Mouse (Mus musculus): ENCODE results near the gene Ap3b1. TPM values are rescaled to one million over a fixed set of nuclear protein-coding genes. Genes with fewer than 3 reads are reported as not detected.
A peak's percentile ranks its signal among the peaks of the same experiment; 100 is the strongest.

The Ap3b1 gene
- polyA plus RNA-seq, 1 experiment, result 40.2 TPM

DNA sequence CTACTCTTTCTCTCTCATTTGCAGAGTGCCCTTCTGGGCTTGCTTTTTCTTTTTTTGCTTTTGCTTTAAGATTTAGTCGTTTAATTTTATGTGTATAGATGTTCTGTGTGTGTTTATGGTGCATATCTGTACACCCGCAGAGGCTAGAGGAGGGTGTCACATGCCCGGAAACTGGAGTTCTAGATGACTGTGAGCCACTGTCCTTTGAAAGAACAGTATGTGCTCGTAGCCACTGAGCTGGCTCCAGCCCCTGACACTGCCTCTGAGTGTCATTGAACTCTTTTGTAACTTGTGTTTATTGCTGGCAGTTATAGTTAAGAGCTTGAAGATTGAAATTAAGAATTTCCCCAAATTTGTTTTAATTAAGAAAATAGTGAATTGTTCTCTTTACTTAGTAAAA lies 82.4 kb downstream of the Ap3b1 start:
- Histone ChIP-seq H3K4me1 (ENCODE audit: control insufficient read depth, insufficient read depth, low read length) (no peaks in the 10 kb centered on the region), H3K27ac (ENCODE audit: insufficient read depth, low read length) (no peak overlapping the region), H3K4me3 (ENCODE audit: insufficient read depth, low read length) (no peak overlapping the region)
- TF ChIP-seq CTCF (IDR thresholded peaks at IDR 0.05; ENCODE audit: extremely low read depth, insufficient read depth, low read length) (no peak), POLR2A (IDR thresholded peaks at IDR 0.05; ENCODE audit: extremely low read depth, insufficient read depth, low read length) (no peak)

DNA sequence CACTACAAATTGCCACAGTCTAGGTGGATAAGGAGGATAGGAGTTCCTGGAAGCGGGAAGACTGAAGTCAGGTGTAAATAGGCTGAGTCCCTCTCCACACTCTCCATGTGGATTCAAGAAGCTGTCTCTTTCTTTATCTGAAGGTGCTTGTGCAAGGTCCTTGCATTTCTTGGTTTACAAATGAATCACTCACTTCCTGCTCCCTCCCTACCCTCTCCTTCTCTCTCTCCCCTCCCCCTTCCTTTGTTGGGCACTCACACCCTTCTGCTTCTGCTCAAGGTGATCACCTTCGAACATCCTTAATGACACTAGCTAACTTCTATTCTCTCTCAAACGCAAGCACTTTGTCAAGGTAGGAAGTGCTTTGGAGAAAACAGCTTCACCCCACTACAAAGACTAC lies 84.7 kb downstream of the Ap3b1 start:
- H3K4me1 ChIP-seq (ENCODE audit: control insufficient read depth, insufficient read depth, low read length), result no peaks in the 10 kb centered on the region
- TF ChIP-seq CTCF (IDR thresholded peaks at IDR 0.05; ENCODE audit: extremely low read depth, insufficient read depth, low read length) (no peak), POLR2A (IDR thresholded peaks at IDR 0.05; ENCODE audit: extremely low read depth, insufficient read depth, low read length) (no peak)
- no peak overlapping the region for H3K4me3 ChIP-seq (ENCODE audit: insufficient read depth, low read length)
- H3K27ac ChIP-seq (ENCODE audit: insufficient read depth, low read length), result no peak overlapping the region

DNA sequence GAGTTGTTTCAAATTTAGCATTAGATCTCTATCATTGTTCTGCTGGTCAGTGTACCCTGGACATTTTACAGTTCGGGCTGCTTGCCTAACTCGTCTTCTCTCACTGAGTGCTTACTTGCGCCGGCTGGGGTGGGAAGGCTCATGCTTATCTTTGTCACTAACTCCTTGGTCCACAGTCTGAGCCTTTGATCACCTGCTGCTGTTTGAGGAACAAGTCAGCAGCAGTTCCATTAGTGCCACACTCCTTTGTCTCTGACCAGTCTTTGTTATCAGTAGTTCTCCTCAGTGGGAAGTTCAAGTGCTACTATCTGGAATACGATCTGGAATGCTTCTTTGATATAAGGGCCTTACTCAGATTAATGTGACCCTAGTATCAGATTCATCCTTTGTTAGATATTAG lies 86.3 kb downstream of the Ap3b1 start:
- TF ChIP-seq CTCF (IDR thresholded peaks at IDR 0.05; ENCODE audit: extremely low read depth, insufficient read depth, low read length) (no peak), POLR2A (IDR thresholded peaks at IDR 0.05; ENCODE audit: extremely low read depth, insufficient read depth, low read length) (no peak)
- Histone ChIP-seq H3K4me3 (ENCODE audit: insufficient read depth, low read length) (no peak overlapping the region), H3K4me1 (ENCODE audit: control insufficient read depth, insufficient read depth, low read length) (no peaks in the 10 kb centered on the region), H3K27ac (ENCODE audit: insufficient read depth, low read length) (no peak overlapping the region)

DNA sequence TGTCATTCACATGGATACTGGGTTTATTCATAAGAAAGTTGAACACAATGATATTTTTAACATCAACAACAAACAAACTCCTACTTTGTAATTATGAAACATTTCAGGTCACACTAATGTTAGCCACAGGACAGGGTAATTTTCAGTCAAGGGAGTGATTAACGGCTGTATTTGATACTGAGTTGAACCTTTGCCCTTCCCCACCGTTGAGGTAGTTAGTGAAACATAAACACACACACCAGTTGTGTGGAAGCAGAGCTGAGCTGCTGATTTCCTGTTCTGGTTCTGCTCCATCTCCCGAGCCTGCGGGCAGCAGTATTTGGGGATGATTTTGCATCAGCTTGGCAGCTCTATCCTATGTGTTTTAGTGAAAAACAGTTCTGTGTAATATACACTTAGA lies 88.2 kb downstream of the Ap3b1 start:
- Histone ChIP-seq H3K4me1 (ENCODE audit: control insufficient read depth, insufficient read depth, low read length) (no peaks in the 10 kb centered on the region), H3K4me3 (ENCODE audit: insufficient read depth, low read length) (no peak overlapping the region), H3K27ac (ENCODE audit: insufficient read depth, low read length) (no peak overlapping the region)
- no peak for TF ChIP-seq POLR2A (IDR thresholded peaks at IDR 0.05; ENCODE audit: extremely low read depth, insufficient read depth, low read length)
- TF ChIP-seq CTCF (IDR thresholded peaks at IDR 0.05; ENCODE audit: extremely low read depth, insufficient read depth, low read length), result no peak

DNA sequence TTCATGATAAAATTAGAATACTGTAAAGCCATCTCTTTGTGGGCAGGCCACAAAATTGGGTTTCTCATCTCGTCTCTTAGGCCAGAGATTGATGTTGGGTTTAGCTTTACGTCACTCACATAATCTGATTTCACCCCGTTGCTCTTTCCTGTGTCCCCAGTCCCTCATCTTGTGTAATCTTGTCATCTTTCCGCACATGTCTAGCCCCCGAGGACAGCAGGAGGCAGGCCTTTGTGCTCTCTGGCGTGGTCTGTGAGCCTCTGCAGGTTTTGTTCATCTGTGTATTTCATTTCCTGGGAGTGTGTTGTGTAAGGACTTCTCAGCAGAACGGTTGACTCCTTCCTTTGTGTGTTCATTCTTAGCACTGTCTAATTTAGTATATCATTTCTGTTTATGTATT lies 90.8 kb downstream of the Ap3b1 start:
- Histone ChIP-seq H3K4me3 (ENCODE audit: insufficient read depth, low read length) (no peak overlapping the region), H3K27ac (ENCODE audit: insufficient read depth, low read length) (no peak overlapping the region), H3K4me1 (ENCODE audit: control insufficient read depth, insufficient read depth, low read length) (no peaks in the 10 kb centered on the region)
- TF ChIP-seq CTCF (IDR thresholded peaks at IDR 0.05; ENCODE audit: extremely low read depth, insufficient read depth, low read length) (no peak), POLR2A (IDR thresholded peaks at IDR 0.05; ENCODE audit: extremely low read depth, insufficient read depth, low read length) (no peak)

DNA sequence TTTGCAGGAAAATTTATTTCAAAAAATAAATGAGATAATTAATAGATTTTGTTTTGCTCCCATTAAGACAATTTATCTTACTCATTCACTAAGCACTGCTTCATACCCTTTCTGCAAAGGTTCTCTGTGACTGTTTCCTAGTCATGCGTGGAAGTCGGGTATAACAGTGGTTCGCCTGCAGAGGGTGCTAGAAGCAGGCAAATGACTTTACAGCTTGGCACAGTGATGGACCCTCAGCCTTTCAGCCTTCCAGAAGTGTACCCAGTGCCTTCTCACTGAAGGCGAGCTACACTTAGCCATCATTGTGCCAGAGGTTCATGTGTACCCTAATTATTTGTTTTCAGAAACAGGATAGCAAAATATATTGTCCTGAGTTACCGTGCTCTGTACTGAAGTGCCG lies 92.5 kb downstream of the Ap3b1 start:
- TF ChIP-seq POLR2A (IDR thresholded peaks at IDR 0.05; ENCODE audit: extremely low read depth, insufficient read depth, low read length), result no peak
- TF ChIP-seq CTCF (IDR thresholded peaks at IDR 0.05; ENCODE audit: extremely low read depth, insufficient read depth, low read length), result peak; percentile 91
- H3K4me3 ChIP-seq (ENCODE audit: insufficient read depth, low read length), result no peak overlapping the region
- H3K27ac ChIP-seq (ENCODE audit: insufficient read depth, low read length), result no peak overlapping the region
- no peaks in the 10 kb centered on the region for H3K4me1 ChIP-seq (ENCODE audit: control insufficient read depth, insufficient read depth, low read length)

DNA sequence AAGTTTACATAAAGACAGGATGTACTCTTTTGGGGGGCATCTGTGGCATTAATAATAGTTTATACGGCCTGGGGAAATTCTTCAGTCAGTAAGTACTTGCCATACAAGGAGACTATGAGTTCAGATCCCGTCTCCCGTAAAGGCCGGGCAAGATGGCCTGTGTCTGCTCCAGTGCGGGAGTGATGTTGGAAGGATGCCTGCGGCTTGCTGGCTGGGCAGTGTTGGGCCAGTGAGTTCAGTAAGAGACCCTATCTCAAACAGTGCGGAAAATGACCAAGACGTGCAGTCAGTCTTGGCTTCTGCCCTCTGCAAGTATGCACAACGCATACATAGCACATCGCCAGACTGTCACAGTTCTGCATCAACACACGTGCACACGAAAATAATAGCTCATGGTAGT lies 95.4 kb downstream of the Ap3b1 start:
- Histone ChIP-seq H3K4me3 (ENCODE audit: insufficient read depth, low read length) (no peak overlapping the region), H3K4me1 (ENCODE audit: control insufficient read depth, insufficient read depth, low read length) (no peaks in the 10 kb centered on the region), H3K27ac (ENCODE audit: insufficient read depth, low read length) (no peak overlapping the region)
- TF ChIP-seq POLR2A (IDR thresholded peaks at IDR 0.05; ENCODE audit: extremely low read depth, insufficient read depth, low read length) (no peak), CTCF (IDR thresholded peaks at IDR 0.05; ENCODE audit: extremely low read depth, insufficient read depth, low read length) (no peak)

DNA sequence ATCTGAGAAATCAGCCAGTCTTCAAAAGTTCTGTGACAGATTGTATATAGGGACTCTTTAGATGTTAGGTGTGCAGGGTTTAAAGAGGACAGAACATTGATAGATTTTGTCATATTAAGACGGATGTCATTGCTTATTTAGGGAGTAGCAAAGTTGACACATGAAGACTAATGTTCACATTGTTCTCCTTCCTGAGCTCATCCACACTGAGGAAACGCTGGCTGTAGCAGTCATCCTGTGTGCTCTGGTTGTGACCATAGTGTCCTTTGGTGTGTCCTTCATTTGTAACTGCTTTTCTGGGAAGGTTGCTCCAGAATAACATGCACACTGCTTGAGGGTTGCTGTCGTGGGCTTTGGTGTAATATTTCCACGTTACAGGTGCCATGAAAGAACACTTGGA lies 100.4 kb downstream of the Ap3b1 start:
- TF ChIP-seq CTCF (IDR thresholded peaks at IDR 0.05; ENCODE audit: extremely low read depth, insufficient read depth, low read length) (no peak), POLR2A (IDR thresholded peaks at IDR 0.05; ENCODE audit: extremely low read depth, insufficient read depth, low read length) (no peak)
- Histone ChIP-seq H3K4me3 (ENCODE audit: insufficient read depth, low read length) (no peak overlapping the region), H3K4me1 (ENCODE audit: control insufficient read depth, insufficient read depth, low read length) (no peaks in the 10 kb centered on the region), H3K27ac (ENCODE audit: insufficient read depth, low read length) (no peak overlapping the region)

DNA sequence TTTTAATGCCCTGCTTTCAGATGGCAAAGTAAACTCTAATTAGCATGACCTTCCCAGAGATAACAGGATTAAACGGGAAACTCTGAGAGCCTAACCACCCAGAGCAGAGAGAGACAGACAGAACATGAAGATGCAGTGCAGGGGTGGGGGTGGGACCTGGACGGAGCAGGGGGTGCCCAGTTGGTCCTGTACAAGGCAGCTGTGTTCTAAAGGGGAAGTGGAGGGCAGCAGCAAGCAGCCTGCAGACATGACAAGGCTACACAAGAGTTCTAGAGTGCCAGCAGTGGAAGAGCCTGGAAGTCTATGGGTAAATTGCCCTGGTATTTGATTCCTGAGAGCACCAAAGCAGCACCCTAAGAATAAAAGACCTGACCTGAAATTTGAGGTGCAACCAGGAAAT lies 105.5 kb downstream of the Ap3b1 start:
- Histone ChIP-seq H3K4me1 (ENCODE audit: control insufficient read depth, insufficient read depth, low read length) (no peaks in the 10 kb centered on the region), H3K27ac (ENCODE audit: insufficient read depth, low read length) (no peak overlapping the region), H3K4me3 (ENCODE audit: insufficient read depth, low read length) (no peak overlapping the region)
- no peak for TF ChIP-seq POLR2A (IDR thresholded peaks at IDR 0.05; ENCODE audit: extremely low read depth, insufficient read depth, low read length)
- no peak for TF ChIP-seq CTCF (IDR thresholded peaks at IDR 0.05; ENCODE audit: extremely low read depth, insufficient read depth, low read length)

DNA sequence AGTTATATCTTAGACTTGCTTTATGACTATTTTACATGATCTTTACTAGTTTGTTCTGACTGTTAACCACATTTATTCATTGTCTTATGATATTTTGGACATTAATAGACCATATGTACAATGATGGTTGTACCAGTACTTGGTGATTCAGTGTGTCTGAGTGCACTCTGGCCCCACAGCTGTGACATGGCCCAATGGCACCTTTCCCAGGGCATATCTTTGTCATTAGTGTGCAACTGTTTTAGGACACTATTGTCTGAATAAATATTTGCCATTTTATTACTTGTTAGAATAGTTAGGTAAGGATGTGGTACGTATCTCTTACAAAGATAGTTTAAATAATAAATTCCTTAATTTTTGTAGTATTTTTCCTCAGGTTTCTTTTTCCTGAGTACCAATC lies 109.8 kb downstream of the Ap3b1 start:
- Histone ChIP-seq H3K27ac (ENCODE audit: insufficient read depth, low read length) (no peak overlapping the region), H3K4me1 (ENCODE audit: control insufficient read depth, insufficient read depth, low read length) (no peaks in the 10 kb centered on the region), H3K4me3 (ENCODE audit: insufficient read depth, low read length) (no peak overlapping the region)
- TF ChIP-seq CTCF (IDR thresholded peaks at IDR 0.05; ENCODE audit: extremely low read depth, insufficient read depth, low read length) (no peak), POLR2A (IDR thresholded peaks at IDR 0.05; ENCODE audit: extremely low read depth, insufficient read depth, low read length) (no peak)
